Mouse (Mus musculus): ENCODE results near the gene Glra1. TPM values are rescaled to one million over a fixed set of nuclear protein-coding genes. Genes with fewer than 3 reads are reported as not detected.

Gene Glra1
- polyA plus RNA-seq, 1 experiment from 2014 or later = 0.44 TPM

DNA sequence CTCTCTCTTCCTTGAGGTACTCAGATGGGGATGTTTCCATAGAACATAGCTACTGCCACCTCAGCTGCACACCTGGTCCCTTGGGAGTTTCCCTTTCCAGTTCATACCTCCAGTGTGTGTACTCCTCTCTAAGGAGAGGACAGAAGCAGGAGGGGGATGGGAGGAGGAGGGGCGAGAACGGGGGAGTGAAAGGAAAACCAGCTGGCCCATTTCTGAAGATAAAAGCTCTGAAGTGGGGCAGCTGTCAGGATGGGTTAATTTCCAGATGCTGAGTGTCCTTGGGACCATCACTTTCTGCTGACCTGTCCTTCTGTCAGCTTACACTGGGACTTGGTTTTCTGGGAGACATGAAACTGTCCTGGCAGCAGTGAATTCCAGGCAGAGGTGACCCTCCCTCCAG, 73.2 kb downstream of the Glra1 start:
- H3K4me3 ChIP-seq (ENCODE audit: low read depth, low read length) = no peak overlapping the region
- H3K27ac ChIP-seq (ENCODE audit: low read length) = no peak overlapping the region
- peaks cover 3% of the 10 kb centered on the region for H3K4me1 ChIP-seq (ENCODE audit: control insufficient read depth, insufficient read depth, low read length)
- no peak overlapping the region for H3K4me2 ChIP-seq (ENCODE audit: low read length)
- no peaks in the 10 kb centered on the region for H3K27me3 ChIP-seq (ENCODE audit: control insufficient read depth, insufficient read depth, low read depth, low read length)
- 58% methylated on average over 2 of the region's 2 CpGs for WGBS
- H3K9ac ChIP-seq (ENCODE audit: low read depth, low read length) = no peak overlapping the region
- no peaks in the 10 kb centered on the region for H3K9me3 ChIP-seq (replicated peaks; ENCODE audit: control insufficient read depth, low read length, poor library complexity, severe bottlenecking)
- H3K36me3 ChIP-seq (ENCODE audit: control insufficient read depth, insufficient read depth, low read length) = no peaks in the 10 kb centered on the region
- ATAC-seq = no peak

DNA sequence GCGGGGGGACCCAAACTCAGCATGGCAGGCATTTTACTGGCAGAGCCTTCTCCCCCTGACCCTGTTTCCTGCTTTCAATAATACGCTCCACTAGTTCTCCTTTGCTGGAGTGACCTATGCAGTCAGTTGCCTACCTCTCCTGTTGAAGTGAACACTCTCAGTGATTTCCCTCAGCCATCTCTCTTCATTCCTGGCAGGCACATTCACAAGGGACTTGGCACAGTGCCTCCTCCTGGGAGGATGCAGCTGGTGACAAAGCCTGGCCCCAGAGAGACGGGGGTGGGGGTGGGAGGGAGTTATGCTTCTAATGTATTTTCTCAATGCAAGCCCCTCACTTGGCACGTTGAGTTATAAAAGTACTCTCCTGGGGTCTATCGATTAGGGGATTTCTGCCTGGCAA, 74.6 kb downstream of the Glra1 start:
- WGBS = 54% methylated on average over 5 of the region's 5 CpGs
- Histone ChIP-seq H3K4me3 (ENCODE audit: low read depth, low read length) (no peak overlapping the region), H3K27me3 (ENCODE audit: control insufficient read depth, insufficient read depth, low read depth, low read length) (no peaks in the 10 kb centered on the region), H3K36me3 (ENCODE audit: control insufficient read depth, insufficient read depth, low read length) (no peaks in the 10 kb centered on the region), H3K4me2 (ENCODE audit: low read length) (no peak overlapping the region), H3K4me1 (ENCODE audit: control insufficient read depth, insufficient read depth, low read length) (peaks cover 3% of the 10 kb centered on the region), H3K9me3 (replicated peaks; ENCODE audit: control insufficient read depth, low read length, poor library complexity, severe bottlenecking) (no peaks in the 10 kb centered on the region), H3K9ac (ENCODE audit: low read depth, low read length) (no peak overlapping the region), H3K27ac (ENCODE audit: low read length) (no peak overlapping the region)
- ATAC-seq = no peak

DNA sequence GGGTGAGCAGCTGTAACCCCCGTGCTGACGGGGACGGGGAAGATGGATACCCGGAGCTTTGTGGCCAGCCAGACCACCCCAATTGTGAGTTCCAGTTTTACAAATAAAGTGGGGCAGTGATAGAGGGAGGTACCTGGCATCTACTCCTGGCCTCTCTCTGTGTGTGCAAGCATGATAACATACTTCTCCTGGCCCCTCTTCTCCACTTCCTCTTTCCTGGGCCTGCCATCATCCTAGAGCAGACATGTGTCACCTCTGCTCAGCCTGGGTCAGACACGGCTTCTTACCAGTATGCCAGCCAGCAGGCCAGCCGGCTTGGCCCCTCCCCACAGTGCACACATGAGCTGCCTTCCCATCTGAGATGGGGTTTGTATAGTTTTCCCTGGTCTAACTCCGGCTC, 77.3 kb downstream of the Glra1 start:
- 85% methylated on average over 7 of the region's 7 CpGs for WGBS
- peaks cover 3% of the 10 kb centered on the region for H3K4me1 ChIP-seq (ENCODE audit: control insufficient read depth, insufficient read depth, low read length)
- no peak for ATAC-seq

DNA sequence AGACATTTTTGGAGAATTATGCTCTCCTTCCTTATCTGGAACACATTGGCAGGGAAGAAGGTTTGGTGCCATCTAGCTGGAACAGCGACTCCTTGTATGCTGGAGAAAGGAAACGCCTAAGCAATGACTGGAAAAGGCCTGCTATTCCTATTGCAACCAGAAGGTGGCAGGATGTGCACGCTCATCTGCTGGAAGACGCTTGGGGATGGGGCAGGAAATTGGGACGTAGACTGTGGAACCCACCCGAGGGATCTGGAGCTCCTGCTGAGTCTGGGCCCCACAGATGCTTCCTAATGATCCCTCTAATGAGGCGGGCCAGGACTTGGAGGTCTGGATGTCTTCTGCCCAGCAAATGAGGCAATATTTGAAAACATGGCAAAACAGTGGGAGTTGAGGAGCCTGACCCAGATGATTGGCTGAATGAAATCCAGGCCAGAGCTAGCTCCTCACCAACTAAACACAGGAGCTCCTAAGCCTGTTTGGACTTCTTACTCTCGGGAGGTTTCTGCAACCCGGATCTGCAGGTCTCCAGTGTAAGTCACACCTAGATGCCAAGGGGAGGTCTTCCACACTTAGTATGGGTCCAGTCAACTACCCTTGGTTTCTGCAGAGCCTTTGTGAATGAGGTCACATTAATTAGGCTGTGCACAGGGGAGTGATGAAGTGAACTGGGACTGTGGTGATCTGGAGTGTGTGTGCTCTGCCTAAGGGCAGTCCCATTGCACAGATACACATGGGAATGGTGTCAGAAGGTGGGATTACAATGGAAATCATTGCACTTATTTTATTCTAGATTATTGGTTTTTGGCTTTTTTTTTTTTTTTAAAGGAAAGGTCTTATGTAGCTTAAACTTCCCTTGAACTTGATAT, 89.0 kb downstream of the Glra1 start:
- no peaks in the 10 kb centered on the region for H3K9me3 ChIP-seq (replicated peaks; ENCODE audit: control insufficient read depth, low read length, poor library complexity, severe bottlenecking)
- peak; percentile 82 for ATAC-seq
- H3K9ac ChIP-seq (ENCODE audit: low read depth, low read length) = peak overlapping the region; percentile 35; the same call in 1 of the 2 replicates
- WGBS = 7% methylated on average over 9 of the region's 9 CpGs
- peak overlapping the region; percentile 13; the same call in 1 of the 2 replicates for H3K4me3 ChIP-seq (ENCODE audit: low read depth, low read length)
- peak overlapping the region; percentile 43 for H3K4me2 ChIP-seq (ENCODE audit: low read length)
- H3K4me1 ChIP-seq (ENCODE audit: control insufficient read depth, insufficient read depth, low read length) = no peaks in the 10 kb centered on the region
- H3K27ac ChIP-seq (ENCODE audit: low read length) = no peak overlapping the region
- H3K27me3 ChIP-seq (ENCODE audit: control insufficient read depth, insufficient read depth, low read depth, low read length) = no peaks in the 10 kb centered on the region
- no peaks in the 10 kb centered on the region for H3K36me3 ChIP-seq (ENCODE audit: control insufficient read depth, insufficient read depth, low read length)

More for the DNA sequence above, 77.3 kb downstream of the Glra1 start:
- Histone ChIP-seq H3K9me3 (replicated peaks; ENCODE audit: control insufficient read depth, low read length, poor library complexity, severe bottlenecking) (no peaks in the 10 kb centered on the region), H3K27ac (ENCODE audit: low read length) (no peak overlapping the region), H3K36me3 (ENCODE audit: control insufficient read depth, insufficient read depth, low read length) (no peaks in the 10 kb centered on the region), H3K9ac (ENCODE audit: low read depth, low read length) (no peak overlapping the region), H3K27me3 (ENCODE audit: control insufficient read depth, insufficient read depth, low read depth, low read length) (no peaks in the 10 kb centered on the region), H3K4me2 (ENCODE audit: low read length) (no peak overlapping the region), H3K4me3 (ENCODE audit: low read depth, low read length) (no peak overlapping the region)

DNA sequence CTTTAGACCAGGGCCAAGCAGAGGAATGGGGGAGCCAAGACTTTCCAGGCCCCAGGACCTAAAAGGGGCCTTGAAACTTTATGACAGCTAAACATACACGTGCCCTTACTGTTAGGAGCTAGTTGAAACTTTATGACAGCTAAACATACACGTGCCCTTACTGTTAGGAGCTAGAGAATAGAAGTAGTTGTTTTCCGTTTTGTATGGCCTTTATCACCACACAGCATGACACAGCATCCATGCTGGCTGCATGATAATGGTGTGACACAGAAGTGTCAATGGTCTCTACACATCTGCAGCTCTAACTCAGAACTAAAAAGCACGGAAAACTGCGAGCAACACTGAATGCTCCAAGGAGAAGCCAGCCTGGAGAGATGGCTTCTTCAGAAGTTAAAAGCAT, 90.3 kb downstream of the Glra1 start:
- Histone ChIP-seq H3K4me3 (ENCODE audit: low read depth, low read length) (no peak overlapping the region), H3K36me3 (ENCODE audit: control insufficient read depth, insufficient read depth, low read length) (no peaks in the 10 kb centered on the region), H3K4me2 (ENCODE audit: low read length) (no peak overlapping the region), H3K27ac (ENCODE audit: low read length) (no peak overlapping the region), H3K27me3 (ENCODE audit: control insufficient read depth, insufficient read depth, low read depth, low read length) (no peaks in the 10 kb centered on the region), H3K4me1 (ENCODE audit: control insufficient read depth, insufficient read depth, low read length) (no peaks in the 10 kb centered on the region), H3K9me3 (replicated peaks; ENCODE audit: control insufficient read depth, low read length, poor library complexity, severe bottlenecking) (no peaks in the 10 kb centered on the region), H3K9ac (ENCODE audit: low read depth, low read length) (no peak overlapping the region)
- no peak for ATAC-seq
- 66% methylated on average over 5 of the region's 5 CpGs for WGBS

DNA sequence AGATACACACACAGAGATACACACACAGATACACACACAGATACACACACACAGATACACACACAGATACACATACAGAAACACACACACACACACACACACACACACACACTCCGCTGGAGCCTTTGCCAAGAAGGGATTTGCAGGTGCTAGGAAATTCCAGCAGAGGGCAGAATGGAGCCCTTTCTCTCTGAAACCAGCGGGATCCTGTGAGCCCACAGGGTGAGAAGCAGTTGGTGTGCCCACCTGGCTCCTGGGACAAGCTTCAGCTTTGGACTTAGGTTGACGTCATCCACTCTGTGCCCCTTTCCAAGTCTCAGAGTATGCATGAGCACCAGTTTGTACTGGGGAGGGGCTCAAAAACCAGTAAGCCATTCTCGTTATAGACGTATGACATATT, 96.6 kb downstream of the Glra1 start:
- no peak for ATAC-seq

DNA sequence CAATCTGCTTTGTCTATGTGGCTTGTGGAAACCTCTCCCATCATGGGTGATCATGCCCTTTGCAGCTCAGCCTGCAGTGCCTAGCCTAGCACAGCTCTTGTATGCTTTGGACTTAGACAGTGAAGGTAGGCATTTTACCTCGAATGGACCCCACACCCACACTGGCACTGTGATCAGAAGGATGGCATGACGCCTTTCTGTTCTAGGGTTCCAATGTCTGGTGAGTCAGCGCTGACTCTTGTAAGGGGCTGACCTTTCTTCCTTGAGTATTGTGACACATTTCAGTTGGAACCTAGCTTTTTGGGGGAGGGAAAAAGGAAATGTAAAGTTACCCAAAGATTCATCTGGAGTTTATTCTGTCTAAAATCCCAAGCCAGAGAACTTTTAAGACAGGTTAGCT, 102.5 kb downstream of the Glra1 start:
- ATAC-seq = no peak
- WGBS = 85% methylated on average over 3 of the region's 3 CpGs
- Histone ChIP-seq H3K9me3 (replicated peaks; ENCODE audit: control insufficient read depth, low read length, poor library complexity, severe bottlenecking) (no peaks in the 10 kb centered on the region), H3K27ac (ENCODE audit: low read length) (no peak overlapping the region), H3K9ac (ENCODE audit: low read depth, low read length) (no peak overlapping the region), H3K36me3 (ENCODE audit: control insufficient read depth, insufficient read depth, low read length) (peaks cover 8% of the 10 kb centered on the region), H3K4me2 (ENCODE audit: low read length) (no peak overlapping the region), H3K4me3 (ENCODE audit: low read depth, low read length) (no peak overlapping the region), H3K27me3 (ENCODE audit: control insufficient read depth, insufficient read depth, low read depth, low read length) (no peaks in the 10 kb centered on the region), H3K4me1 (ENCODE audit: control insufficient read depth, insufficient read depth, low read length) (no peaks in the 10 kb centered on the region)

More for the DNA sequence above, 96.6 kb downstream of the Glra1 start:
- Histone ChIP-seq H3K36me3 (ENCODE audit: control insufficient read depth, insufficient read depth, low read length) (no peaks in the 10 kb centered on the region), H3K4me1 (ENCODE audit: control insufficient read depth, insufficient read depth, low read length) (no peaks in the 10 kb centered on the region), H3K4me2 (ENCODE audit: low read length) (no peak overlapping the region), H3K27ac (ENCODE audit: low read length) (no peak overlapping the region), H3K4me3 (ENCODE audit: low read depth, low read length) (no peak overlapping the region), H3K9me3 (replicated peaks; ENCODE audit: control insufficient read depth, low read length, poor library complexity, severe bottlenecking) (no peaks in the 10 kb centered on the region), H3K9ac (ENCODE audit: low read depth, low read length) (no peak overlapping the region), H3K27me3 (ENCODE audit: control insufficient read depth, insufficient read depth, low read depth, low read length) (no peaks in the 10 kb centered on the region)
- WGBS = 59% methylated on average over 5 of the region's 5 CpGs

DNA sequence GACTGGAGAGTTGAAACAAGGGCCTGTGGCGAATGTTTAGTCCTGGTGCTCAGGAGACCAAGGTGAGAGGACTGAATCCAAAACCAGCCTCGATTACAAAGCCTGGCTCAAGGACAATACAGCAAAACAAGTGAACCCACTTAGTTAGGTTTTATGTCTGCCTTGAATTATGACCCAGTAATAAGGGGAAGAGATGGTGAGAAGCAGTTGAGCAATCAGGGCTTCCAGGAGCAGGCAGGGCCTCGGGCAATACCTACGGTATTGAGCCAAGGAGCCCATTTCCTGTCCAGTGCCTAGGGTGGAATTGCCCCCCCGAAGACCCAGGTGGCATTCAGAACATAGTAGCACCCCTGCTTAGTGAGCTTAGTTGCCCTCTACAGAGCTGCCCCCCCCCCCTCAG, 105.1 kb downstream of the Glra1 start:
- no peak overlapping the region for H3K4me3 ChIP-seq (ENCODE audit: low read depth, low read length)
- no peaks in the 10 kb centered on the region for H3K27me3 ChIP-seq (ENCODE audit: control insufficient read depth, insufficient read depth, low read depth, low read length)
- no peaks in the 10 kb centered on the region for H3K4me1 ChIP-seq (ENCODE audit: control insufficient read depth, insufficient read depth, low read length)
- no peak overlapping the region for H3K27ac ChIP-seq (ENCODE audit: low read length)
- WGBS = 92% methylated on average over 5 of the region's 5 CpGs
- ATAC-seq = no peak
- no peaks in the 10 kb centered on the region for H3K9me3 ChIP-seq (replicated peaks; ENCODE audit: control insufficient read depth, low read length, poor library complexity, severe bottlenecking)
- no peak overlapping the region for H3K4me2 ChIP-seq (ENCODE audit: low read length)
- H3K36me3 ChIP-seq (ENCODE audit: control insufficient read depth, insufficient read depth, low read length) = peaks cover 16% of the 10 kb centered on the region
- no peak overlapping the region for H3K9ac ChIP-seq (ENCODE audit: low read depth, low read length)

DNA sequence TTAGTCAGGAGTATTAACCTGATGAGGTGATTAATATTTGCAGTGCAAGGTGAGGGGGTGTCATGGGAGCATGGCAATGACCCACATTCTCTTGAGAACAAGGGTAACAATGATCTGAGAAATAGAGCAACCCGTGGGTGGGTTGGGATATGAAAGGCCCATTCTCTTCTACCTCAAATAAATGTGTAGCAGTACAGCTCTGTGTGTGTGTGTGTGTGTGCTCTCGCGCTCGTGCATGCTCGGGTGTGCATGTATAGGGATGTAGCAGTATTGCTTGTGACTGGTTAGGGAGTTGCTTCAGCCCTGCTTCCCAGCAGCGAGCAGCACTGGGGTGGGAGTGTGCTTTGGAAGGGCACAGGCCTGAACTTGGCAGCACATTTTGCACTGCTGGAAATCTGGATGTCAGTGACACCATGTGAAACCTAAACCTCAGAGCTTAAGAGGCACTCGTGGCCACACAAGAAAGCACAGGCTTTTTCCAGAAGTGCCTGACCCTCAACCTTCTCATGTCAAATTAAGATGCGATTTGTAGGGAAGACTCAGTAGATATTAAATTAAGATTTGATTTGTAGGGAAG, 106.0 kb downstream of the Glra1 start:
- H3K27me3 ChIP-seq (ENCODE audit: control insufficient read depth, insufficient read depth, low read depth, low read length) = no peaks in the 10 kb centered on the region
- H3K4me1 ChIP-seq (ENCODE audit: control insufficient read depth, insufficient read depth, low read length) = no peaks in the 10 kb centered on the region
- no peak overlapping the region for H3K4me3 ChIP-seq (ENCODE audit: low read depth, low read length)
- 83% methylated on average over 8 of the region's 8 CpGs for WGBS
- no peak for ATAC-seq
- no peaks in the 10 kb centered on the region for H3K9me3 ChIP-seq (replicated peaks; ENCODE audit: control insufficient read depth, low read length, poor library complexity, severe bottlenecking)
- no peak overlapping the region for H3K27ac ChIP-seq (ENCODE audit: low read length)
- no peak overlapping the region for H3K9ac ChIP-seq (ENCODE audit: low read depth, low read length)
- peaks cover 16% of the 10 kb centered on the region for H3K36me3 ChIP-seq (ENCODE audit: control insufficient read depth, insufficient read depth, low read length)
- H3K4me2 ChIP-seq (ENCODE audit: low read length) = no peak overlapping the region
